Comparison of ENCODE assay signal across 10 mouse cellular contexts in genomic region chr15:4356397-4356796, GRCm38 (mm10). TPM values are rescaled to one million over a fixed set of nuclear protein-coding genes. Genes with fewer than 3 reads are reported as not detected.
A peak's percentile ranks its signal among the peaks of the same experiment; 100 is the strongest.
DNase-seq lines count a peak whose midpoint lies in the region; ATAC-seq lines count a peak whose summit lies in the region.
"Had no signal": no experiment of that assay in that cellular context is flagged by ENCODE, and none has a peak within 500 bp of the region (broad histone marks: within the 10 kb centered on the region; RNA-seq: fewer than 3 reads in every experiment).

No protein-coding gene starts in this region.

- no peak overlapping the region for H3K27ac ChIP-seq in heart, embryonic 12.5 days (ENCODE audit: poor library complexity, severe bottlenecking)
- H3K27ac ChIP-seq: limb, embryonic 12.5 days; lung, embryonic 15.5 days had no signal

- H3K36me3 ChIP-seq in heart, embryonic 12.5 days, result no peaks in the 10 kb centered on the region
- H3K36me3 ChIP-seq: limb, embryonic 12.5 days; lung, embryonic 15.5 days had no signal

- H3K4me1 ChIP-seq in heart, embryonic 12.5 days (replicated peaks), result no peaks in the 10 kb centered on the region
- H3K4me1 ChIP-seq: limb, embryonic 12.5 days; lung, embryonic 15.5 days had no signal

- peak; percentile 18 for DNase-seq in heart, adult 8-10 months (ENCODE audit: low spot score)
- DNase-seq in adrenal gland, postnatal 10 days, result peak; percentile 20
- peak; percentile 23 to 48 for DNase-seq in cerebellum, postnatal 14 days
- DNase-seq in kidney, postnatal 36 days, result peak; percentile 30 to 38
- no peak for DNase-seq in ovary, postnatal 36 days (ENCODE audit: low spot score)
- DNase-seq in gastrocnemius, postnatal 25 days, result no peak

- no peak overlapping the region for H3K4me2 ChIP-seq in heart, embryonic 12.5 days
- H3K4me2 ChIP-seq: limb, embryonic 12.5 days; lung, embryonic 15.5 days had no signal

- H3K9me3 ChIP-seq in heart, embryonic 12.5 days (replicated peaks), result peaks cover 6% of the 10 kb centered on the region
- H3K9me3 ChIP-seq: lung, embryonic 15.5 days had no signal

- ATAC-seq in heart, embryonic 12.5 days (ENCODE audit: insufficient number of reproducible peaks, low FRiP score), result no peak
- no peak for ATAC-seq in megakaryocyte progenitor cell, adult 5-6 weeks (replicated peaks; ENCODE audit: poor library complexity)

- no peak overlapping the region for H3K9ac ChIP-seq in heart, embryonic 12.5 days
- H3K9ac ChIP-seq: limb, embryonic 12.5 days; lung, embryonic 15.5 days had no signal

- no peak overlapping the region for H3K4me3 ChIP-seq in heart, embryonic 12.5 days
- H3K4me3 ChIP-seq: limb, embryonic 12.5 days; lung, embryonic 15.5 days had no signal

- 56% methylated on average over 11 of the region's 11 CpGs for WGBS in heart, embryonic 12.5 days

- H3K27me3 ChIP-seq in heart, embryonic 12.5 days (replicated peaks), result no peaks in the 10 kb centered on the region
- H3K27me3 ChIP-seq: limb, embryonic 12.5 days; lung, embryonic 15.5 days had no signal

RNA-seq across cellular contexts. Expression of gene Plcxd3, which starts 18.9 kb away (rescaled TPM):
- total RNA-seq in heart, adult 8-10 months (2022), result under 1 TPM; 0.28 to 0.60 (median 0.46) TPM
- polyA plus RNA-seq in heart, embryonic 12.5 days (2016; fragmentation: Nextera tagmentation; extraction: Ambion mirVana), result 0.96 and 1.4 TPM in 2 replicates
- total RNA-seq in adrenal gland, postnatal 10 days (2021), result 1 to 10 TPM; 2.3 to 5.7 TPM
- total RNA-seq in megakaryocyte progenitor cell, adult 5-6 weeks (2015), result not detected in 2 replicates
- total RNA-seq in megakaryocyte progenitor cell, adult 5-6 weeks (2017), result not detected in 2 replicates
- under 1 TPM in 1 of 2 experiments, not detected in 1; 0.19 TPM for total RNA-seq in gastrocnemius, postnatal 25 days (2021)

Comparison
In these comparisons a context has a peak if more than half of its experiments do, and no peak if none do; other contexts are left out.
1. DNase-seq: peak in heart, adult 8-10 months (single experiment), adrenal gland, postnatal 10 days (single experiment), cerebellum, postnatal 14 days (2 of 2) and kidney, postnatal 36 days (2 of 2); none in ovary, postnatal 36 days (single experiment) and gastrocnemius, postnatal 25 days (single experiment).